Mouse (Mus musculus) erythroid progenitor cell, adult 5-6 weeks (primary cell): ENCODE measurements around the gene Aldh6a1. TPM values are rescaled to one million over a fixed set of nuclear protein-coding genes. Genes with fewer than 3 reads are reported as not detected.

Source experiments
- ATAC-seq: replicated peaks from 2 replicates; pipeline ENCODE4 v1.8.0; 2016; ENCODE audit warnings: moderate number of reproducible peaks, mild to moderate bottlenecking, moderate TSS enrichment, inconsistent platforms; ENCODE audit not compliant: poor library complexity, low FRiP score, severe bottlenecking
- total RNA-seq, 2 experiments: library from RNA; stranded (forward) in 1 of 2; stranded (reverse) in 1 of 2; fragments of 150-400 nt in 1 of 2; fragments of 186-747, 209-891 nt in 1 of 2; gene quantifications; 2 replicates each; pipeline versions ENCODE4 v1.2.3 to v1.2.4; 2015 to 2017; ENCODE audit warnings: low replicate concordance in 2 of 2

Aldh6a1 gene
- total RNA-seq, 2 experiments from 2014 or later: 4.2 to 7.5 TPM

DNA sequence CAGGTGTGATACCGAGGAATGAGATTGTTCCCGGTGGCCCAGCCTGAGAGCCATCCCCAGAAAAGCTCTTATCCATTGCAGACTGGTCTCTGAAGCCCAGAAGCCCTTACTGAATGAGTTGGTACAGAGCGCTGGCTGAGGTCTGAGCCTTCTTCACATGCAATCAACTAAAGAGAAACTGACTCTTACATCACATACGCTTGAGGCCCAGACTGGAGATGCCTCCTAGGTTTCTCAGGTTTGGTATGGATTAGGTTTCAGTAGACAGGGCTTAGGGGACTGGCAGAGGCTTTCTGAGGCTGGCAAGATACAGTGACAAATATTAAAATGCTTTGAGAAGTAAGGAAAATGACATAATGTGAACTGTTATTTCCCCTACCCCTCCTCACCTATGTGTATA lies 65.4 kb downstream of the Aldh6a1 start:
- ATAC-seq: no peak

- no peak for ATAC-seq
These were observed 66.1 kb downstream of the Aldh6a1 start for GRCm38 (mm10) chr12:84384644-84385081.

DNA sequence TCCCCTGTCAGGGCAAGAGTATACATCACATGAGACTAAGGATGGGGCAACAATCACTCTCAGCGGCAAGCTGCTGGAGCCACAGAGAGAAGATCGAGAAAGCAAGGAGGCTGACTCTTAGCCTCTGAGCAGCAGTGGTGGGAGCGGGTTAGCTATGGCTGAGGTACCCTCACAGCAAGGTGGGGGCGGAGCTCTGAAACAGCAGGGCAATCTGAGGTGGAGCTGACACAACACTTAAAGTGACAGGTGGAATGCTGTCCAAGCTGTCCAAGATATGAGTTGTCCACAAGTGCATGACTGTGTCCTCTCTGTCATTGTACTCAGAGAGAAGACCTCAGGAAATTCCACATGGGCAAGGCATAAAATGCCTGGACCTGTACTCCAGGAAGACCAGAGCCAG lies 68.4 kb downstream of the Aldh6a1 start:
- ATAC-seq: no peak

Other genes starting within 250 kb of the Aldh6a1 start
- 20.9 and 23.5 TPM in 2 replicates for gene Elmsan1, start 232.1 kb downstream of the Aldh6a1 start, total RNA-seq (2015; ENCODE audit: low replicate concordance)
- 29.0 and 51.1 TPM in 2 replicates for gene Elmsan1, start 232.1 kb downstream of the Aldh6a1 start, total RNA-seq (2017; ENCODE audit: low replicate concordance)
- gene Ptgr2, start 165.8 kb downstream of the Aldh6a1 start, total RNA-seq (2015; ENCODE audit: low replicate concordance): 8.4 and 12.6 TPM in 2 replicates
- gene Ptgr2, start 165.8 kb downstream of the Aldh6a1 start, total RNA-seq (2017; ENCODE audit: low replicate concordance): 29.3 and 32.6 TPM in 2 replicates
- gene Zfp410, start 134.2 kb downstream of the Aldh6a1 start, total RNA-seq (2015; ENCODE audit: low replicate concordance): 54.1 and 72.5 TPM in 2 replicates
- 63.2 and 85.4 TPM in 2 replicates for gene Zfp410, start 134.2 kb downstream of the Aldh6a1 start, total RNA-seq (2017; ENCODE audit: low replicate concordance)
- 17.2 and 19.5 TPM in 2 replicates for gene Coq6, start 89.3 kb downstream of the Aldh6a1 start, total RNA-seq (2015; ENCODE audit: low replicate concordance)
- 5.6 and 14.4 TPM in 2 replicates for gene Coq6, start 89.3 kb downstream of the Aldh6a1 start, total RNA-seq (2017; ENCODE audit: low replicate concordance)
- 2.9 TPM in 1 of 2 replicates, not detected in the other for gene Fam161b, start 89.2 kb downstream of the Aldh6a1 start, total RNA-seq (2015; ENCODE audit: low replicate concordance)
- gene Fam161b, start 89.2 kb downstream of the Aldh6a1 start, total RNA-seq (2017; ENCODE audit: low replicate concordance): 3.6 and 3.7 TPM in 2 replicates
- gene Entpd5, start 42.0 kb downstream of the Aldh6a1 start, total RNA-seq (2015; ENCODE audit: low replicate concordance): 8.6 and 17.2 TPM in 2 replicates
- gene Entpd5, start 42.0 kb downstream of the Aldh6a1 start, total RNA-seq (2017; ENCODE audit: low replicate concordance): 4.8 and 9.2 TPM in 2 replicates
- not detected in 2 replicates for gene Bbof1, start 41.9 kb downstream of the Aldh6a1 start, total RNA-seq (2015; ENCODE audit: low replicate concordance)
- gene Bbof1, start 41.9 kb downstream of the Aldh6a1 start, total RNA-seq (2017; ENCODE audit: low replicate concordance): 2.6 and 9.1 TPM in 2 replicates
- gene Rnf113a2, start 33.8 kb downstream of the Aldh6a1 start, total RNA-seq (2015; ENCODE audit: low replicate concordance): 29.8 and 29.9 TPM in 2 replicates
- 14.8 and 15.8 TPM in 2 replicates for gene Rnf113a2, start 33.8 kb downstream of the Aldh6a1 start, total RNA-seq (2017; ENCODE audit: low replicate concordance)
- 19.8 and 41.1 TPM in 2 replicates for gene Lin52, start 418 bp upstream of the Aldh6a1 start, total RNA-seq (2015; ENCODE audit: low replicate concordance)
- 22.0 and 26.2 TPM in 2 replicates for gene Lin52, start 418 bp upstream of the Aldh6a1 start, total RNA-seq (2017; ENCODE audit: low replicate concordance)
- not detected in 2 replicates for gene Vsx2, start 118.8 kb upstream of the Aldh6a1 start, total RNA-seq (2015; ENCODE audit: low replicate concordance)
- not detected in 2 replicates for gene Vsx2, start 118.8 kb upstream of the Aldh6a1 start, total RNA-seq (2017; ENCODE audit: low replicate concordance)
- gene Abcd4, start 166.4 kb upstream of the Aldh6a1 start, total RNA-seq (2015; ENCODE audit: low replicate concordance): 0.72 TPM in 1 of 2 replicates, not detected in the other
- 0.77 TPM in 1 of 2 replicates, not detected in the other for gene Abcd4, start 166.4 kb upstream of the Aldh6a1 start, total RNA-seq (2017; ENCODE audit: low replicate concordance)
- gene Vrtn, start 190.0 kb upstream of the Aldh6a1 start, total RNA-seq (2015; ENCODE audit: low replicate concordance): not detected in 2 replicates
- not detected in 2 replicates for gene Vrtn, start 190.0 kb upstream of the Aldh6a1 start, total RNA-seq (2017; ENCODE audit: low replicate concordance)
- not detected in 2 replicates for gene Syndig1l, start 247.8 kb upstream of the Aldh6a1 start, total RNA-seq (2015; ENCODE audit: low replicate concordance)
- gene Syndig1l, start 247.8 kb upstream of the Aldh6a1 start, total RNA-seq (2017; ENCODE audit: low replicate concordance): not detected in 2 replicates